Mouse (Mus musculus) embryonic facial prominence, embryonic 12.5 days (tissue): ENCODE measurements at regions not wholly inside any gene's neighbourhood (a gene's known extent, or its start where the extent isn't known, plus 50 kb on each side); places are given as distances from the start of the nearest gene placed in this dataset.

Experiments
- ATAC-seq: fragments of 200-750 bp; cut with Nextera tagmentation; 2 replicates; pipeline ENCODE4 v1.8.0; 2017; ENCODE audit not compliant: insufficient number of reproducible peaks, insufficient read depth, low FRiP score, low TSS enrichment
- H3K27ac ChIP-seq: fragments of 300-500 bp; sonication (generic); 2 replicates; pipeline ENCODE4 v1.5.1; 2016; ENCODE audit warnings: mild to moderate bottlenecking
- H3K27me3 ChIP-seq: fragments of 300-500 bp; sonication (generic); 2 replicates; pipeline ENCODE4 v1.6.1; 2016; ENCODE audit warnings: mild to moderate bottlenecking, moderate library complexity
- H3K36me3 ChIP-seq: fragments of 300-500 bp; sonication (generic); 2 replicates; pipeline ENCODE4 v1.6.1; 2016; ENCODE audit warnings: mild to moderate bottlenecking
- H3K4me1 ChIP-seq: fragments of 300-500 bp; sonication (generic); 2 replicates; pipeline ENCODE4 v1.6.1; 2016
- H3K4me2 ChIP-seq: fragments of 300-500 bp; sonication (generic); replicated peaks from 2 replicates; pipeline ENCODE4 v1.6.1; 2016; ENCODE audit warnings: mild to moderate bottlenecking, moderate library complexity
- H3K4me3 ChIP-seq: fragments of 300-500 bp; sonication (generic); 2 replicates; pipeline ENCODE4 v1.5.1; 2016; ENCODE audit warnings: mild to moderate bottlenecking
- H3K9ac ChIP-seq: fragments of 300-500 bp; sonication (generic); 2 replicates; pipeline ENCODE4 v1.6.1; 2016; ENCODE audit warnings: mild to moderate bottlenecking, moderate library complexity
- H3K9me3 ChIP-seq: fragments of 300-500 bp; sonication (generic); 2 replicates; pipeline ENCODE4 v1.6.1; 2016; ENCODE audit warnings: mild to moderate bottlenecking, moderate library complexity
- WGBS: fragments of 180-500 bp; shearing (Covaris S2); methylation state at CpG from one replicate; pipeline ENCODE4 v1.1.7; 2016; 5-methylcytosine and 5-hydroxymethylcytosine counted together

DNA sequence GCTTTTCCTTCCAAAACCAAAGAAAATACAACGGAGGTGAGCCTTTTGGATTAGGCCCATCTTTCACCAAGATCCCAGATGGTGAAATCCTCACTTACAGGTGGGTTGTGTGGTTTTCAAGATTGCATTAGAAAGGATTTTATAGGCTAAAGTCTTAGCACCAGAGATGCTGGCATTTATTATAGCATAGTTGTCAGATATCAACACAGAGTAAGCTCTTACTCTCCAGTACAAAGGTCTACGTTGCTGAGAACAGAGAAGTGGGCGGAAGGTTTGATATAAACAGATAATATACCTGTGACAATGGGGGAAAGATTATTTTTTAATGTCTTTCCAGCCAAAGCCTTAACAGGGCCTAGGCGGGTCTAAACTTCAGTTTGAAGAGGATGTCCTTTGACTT, 57.4 kb upstream of the Cyp1b1 start:
- 67% methylated on average over 4 of the region's 4 CpGs for WGBS
- Histone ChIP-seq H3K36me3 (no peaks in the 10 kb centered on the region), H3K27me3 (no peaks in the 10 kb centered on the region), H3K4me3 (no peak overlapping the region), H3K9ac (no peak overlapping the region), H3K27ac (no peak overlapping the region), H3K4me2 (0 out of 2 replicates have a peak overlapping the region, but pooled peaks have one; percentile 28), H3K9me3 (no peaks in the 10 kb centered on the region), H3K4me1 (peaks cover 6% of the 10 kb centered on the region)
- no peak for ATAC-seq

DNA sequence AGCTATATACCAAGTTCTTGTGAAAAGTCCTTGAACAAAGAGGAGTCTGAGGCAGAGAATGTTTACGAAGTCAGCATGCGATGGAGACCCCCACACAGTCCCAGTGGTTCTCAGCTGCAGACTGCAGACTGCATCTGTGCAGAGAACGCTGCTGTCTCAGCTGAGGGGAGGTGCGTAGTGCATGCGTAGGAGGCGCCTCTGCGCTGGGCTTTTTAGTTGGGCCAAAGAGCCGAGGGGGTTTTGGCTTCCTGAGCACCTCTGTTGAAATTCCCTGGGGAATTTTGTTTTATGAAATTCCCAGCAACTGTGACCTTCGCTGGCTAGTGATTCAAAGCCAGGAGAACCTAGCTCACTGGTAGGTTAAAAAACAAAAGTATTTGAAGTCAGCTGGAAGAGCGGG, 56.9 kb upstream of the Cyp1b1 start:
- no peaks in the 10 kb centered on the region for H3K27me3 ChIP-seq
- peak overlapping the region; percentile 28; the same call in 1 of the 2 replicates for H3K4me2 ChIP-seq
- ATAC-seq, result peak; percentile 83; the same call in 1 of the 2 replicates
- H3K4me3 ChIP-seq, result no peak overlapping the region
- H3K9me3 ChIP-seq, result no peaks in the 10 kb centered on the region
- H3K4me1 ChIP-seq, result peaks cover 6% of the 10 kb centered on the region
- H3K27ac ChIP-seq, result no peak overlapping the region
- H3K36me3 ChIP-seq, result no peaks in the 10 kb centered on the region
- 21% methylated on average over 10 of the region's 10 CpGs for WGBS
- no peak overlapping the region for H3K9ac ChIP-seq

DNA sequence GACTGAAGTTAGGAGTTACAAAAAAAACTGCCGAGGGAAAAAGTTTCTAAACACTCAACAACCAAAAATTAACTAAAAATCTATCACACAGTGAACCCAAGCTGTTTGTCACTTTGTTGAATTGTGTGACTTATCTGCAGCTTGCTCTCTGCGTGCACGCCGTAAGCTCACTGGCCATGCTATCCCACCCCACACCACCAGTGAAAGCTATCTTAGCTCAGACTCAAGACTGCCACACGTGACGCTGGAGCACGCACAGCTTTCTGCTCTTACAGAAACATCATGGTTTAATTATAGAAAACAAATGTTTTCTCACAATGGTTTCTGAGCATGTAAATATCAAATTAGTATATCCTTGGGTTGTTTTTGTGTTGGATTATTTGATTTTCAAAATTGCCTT, 56.0 kb upstream of the Cyp1b1 start:
- no peak overlapping the region for H3K4me3 ChIP-seq
- no peak overlapping the region for H3K4me2 ChIP-seq
- ATAC-seq, result no peak
- no peaks in the 10 kb centered on the region for H3K36me3 ChIP-seq
- H3K27ac ChIP-seq, result no peak overlapping the region
- no peak overlapping the region for H3K9ac ChIP-seq
- no peaks in the 10 kb centered on the region for H3K27me3 ChIP-seq
- H3K9me3 ChIP-seq, result no peaks in the 10 kb centered on the region
- WGBS, result 54% methylated on average over 7 of the region's 7 CpGs
- peaks cover 6% of the 10 kb centered on the region for H3K4me1 ChIP-seq

DNA sequence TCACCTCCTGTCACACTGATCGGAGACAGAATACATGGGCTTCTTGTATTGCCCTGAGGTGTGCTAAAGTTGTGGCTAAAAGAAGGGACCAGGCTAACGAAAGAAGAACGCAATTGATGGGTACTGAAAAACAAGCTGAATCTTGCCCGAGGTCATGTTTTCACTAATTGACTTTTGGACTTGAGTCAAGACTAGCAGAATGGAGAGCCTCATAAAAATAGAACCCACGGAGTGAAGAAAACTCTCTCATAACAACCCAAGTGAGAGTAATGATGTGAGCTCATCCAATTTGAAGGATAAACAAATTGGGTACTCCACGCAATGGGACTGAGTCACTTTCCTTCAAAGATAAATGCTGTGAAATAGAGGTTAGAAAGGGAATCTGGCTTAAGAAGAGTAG, 55.0 kb upstream of the Cyp1b1 start:
- no peak for ATAC-seq
- no peaks in the 10 kb centered on the region for H3K27me3 ChIP-seq
- no peak overlapping the region for H3K4me2 ChIP-seq
- H3K36me3 ChIP-seq, result no peaks in the 10 kb centered on the region
- peaks cover 6% of the 10 kb centered on the region for H3K4me1 ChIP-seq
- no peak overlapping the region for H3K27ac ChIP-seq
- WGBS, result 74% methylated on average over 6 of the region's 6 CpGs
- no peaks in the 10 kb centered on the region for H3K9me3 ChIP-seq
- H3K9ac ChIP-seq, result no peak overlapping the region
- no peak overlapping the region for H3K4me3 ChIP-seq

DNA sequence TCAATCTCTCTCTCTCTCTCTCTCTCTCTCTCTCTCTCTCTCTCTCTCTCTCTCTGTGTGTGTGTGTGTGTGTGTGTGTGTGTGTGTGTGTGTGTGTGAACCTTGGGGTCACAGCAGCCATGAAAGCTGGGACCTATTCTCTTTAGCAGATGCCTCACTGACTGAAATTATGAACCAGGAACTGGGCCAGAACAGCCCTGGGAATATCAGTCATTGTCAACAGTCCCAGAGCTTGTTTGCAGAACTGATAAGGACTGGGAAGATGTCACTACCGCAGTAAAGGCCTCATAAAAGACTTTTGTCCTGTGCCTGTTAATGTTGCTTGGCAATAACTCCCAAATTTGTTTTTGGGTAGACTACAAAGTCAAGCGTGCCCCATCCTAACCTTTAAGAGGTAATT, 53.2 kb upstream of the Cyp1b1 start:
- ATAC-seq, result no peak
- Histone ChIP-seq H3K4me1 (peaks cover 6% of the 10 kb centered on the region), H3K27me3 (no peaks in the 10 kb centered on the region), H3K36me3 (no peaks in the 10 kb centered on the region), H3K9ac (no peak overlapping the region), H3K4me3 (no peak overlapping the region), H3K4me2 (no peak overlapping the region), H3K9me3 (no peaks in the 10 kb centered on the region), H3K27ac (no peak overlapping the region)
- 94% methylated on average over 2 of the region's 2 CpGs for WGBS

DNA sequence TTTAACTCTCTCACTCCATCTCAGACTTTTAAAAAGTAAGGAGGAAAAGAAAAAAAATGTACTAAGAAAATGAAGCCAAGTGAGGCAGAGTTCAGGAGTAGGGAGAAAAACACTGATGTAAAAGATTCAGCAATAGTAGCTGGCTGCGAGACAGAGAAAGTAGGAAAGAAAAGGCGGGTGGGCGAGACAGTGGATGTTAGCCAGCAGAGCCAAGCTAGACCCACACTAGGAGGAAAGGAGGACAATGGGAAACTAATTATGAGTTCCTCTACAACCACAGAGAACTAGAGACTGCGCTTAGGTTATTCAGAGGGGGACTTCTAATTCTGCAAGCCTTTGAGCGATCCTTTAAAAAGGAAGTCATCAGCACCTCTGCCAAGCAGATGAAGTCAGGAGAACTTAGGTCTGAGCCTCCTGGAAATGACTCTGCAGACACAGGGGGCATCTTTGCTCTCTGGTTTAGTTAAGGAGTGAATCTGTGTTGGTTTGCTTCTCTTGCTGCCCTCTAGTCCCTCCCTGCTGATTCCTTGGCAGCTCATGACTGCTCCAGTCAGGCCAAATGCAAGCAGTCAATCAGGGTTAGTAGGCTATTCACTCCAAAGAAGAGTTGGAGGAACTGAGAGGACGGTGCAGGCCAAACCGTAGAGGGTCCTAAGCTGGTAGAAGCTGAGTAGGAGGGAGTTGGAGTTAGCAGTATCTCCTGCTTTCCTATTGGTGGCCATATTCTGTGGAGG, 50.4 kb upstream of the Cyp1b1 start:
- Histone ChIP-seq H3K4me3 (no peak overlapping the region), H3K9ac (no peak overlapping the region), H3K27ac (no peak overlapping the region), H3K4me1 (no peaks in the 10 kb centered on the region), H3K36me3 (no peaks in the 10 kb centered on the region), H3K4me2 (no peak overlapping the region), H3K9me3 (no peaks in the 10 kb centered on the region), H3K27me3 (no peaks in the 10 kb centered on the region)
- no peak for ATAC-seq
- WGBS, result 86% methylated on average over 7 of the region's 7 CpGs
